Mouse (Mus musculus): ENCODE measurements around the gene Lrguk. TPM values are rescaled to one million over a fixed set of nuclear protein-coding genes. Genes with fewer than 3 reads are reported as not detected.

Lrguk gene
- polyA plus RNA-seq, 1 experiment from 2014 or later: 0.19 TPM

Other genes with a start within 250 kb of the Lrguk start
- gene Slc35b4, start 147.7 kb downstream of the Lrguk start, polyA plus RNA-seq (2016; fragmentation: Nextera tagmentation; extraction: Ambion mirVana): 26.6 and 27.4 TPM in 2 replicates

Data from liver, embryonic 12.5 days (tissue).